Mouse (Mus musculus) MEL (cell line): ENCODE measurements around the gene Map3k12. TPM values are rescaled to one million over a fixed set of nuclear protein-coding genes. Genes with fewer than 3 reads are reported as not detected.

Experiments
- DNase-seq: peaks from one replicate; pipeline ENCODE4 v3.0.0; 2011; ENCODE audit warnings: low read depth, low spot score
- H3K27ac ChIP-seq: 2 replicates; pipeline ENCODE4 v1.5.1; 2012; ENCODE audit warnings: low read depth, mild to moderate bottlenecking, control low read depth, low read length, moderate library complexity; ENCODE audit not compliant: control insufficient read depth
- H3K27me3 ChIP-seq, 2 experiments: fragments of 150-350 bp in 1 of 2; sonication (generic) in 1 of 2; 2 replicates each; pipeline ENCODE4 v1.6.1; 2012; ENCODE audit warnings: low read length in 2 of 2, mild to moderate bottlenecking in 2 of 2, improper control_type of control experiment in 1 of 2, moderate library complexity in 1 of 2; ENCODE audit not compliant: insufficient read depth in 2 of 2, control insufficient read depth in 1 of 2
- H3K36me3 ChIP-seq, 2 experiments: 2 replicates each; pipeline ENCODE4 v1.6.1; 2012 to 2014; ENCODE audit warnings: low read length in 2 of 2, improper control_type of control experiment in 1 of 2, inconsistent platforms in 1 of 2, mild to moderate bottlenecking in 1 of 2; ENCODE audit not compliant: insufficient read depth in 2 of 2, control insufficient read depth in 1 of 2
- H3K4me1 ChIP-seq, 2 experiments: fragments of 150-350 bp in 1 of 2; sonication (generic) in 1 of 2; 2 replicates each; pipeline ENCODE4 v1.6.1; 2012; ENCODE audit warnings: low read length in 2 of 2, improper control_type of control experiment in 1 of 2, mild to moderate bottlenecking in 1 of 2; ENCODE audit not compliant: insufficient read depth in 2 of 2, control insufficient read depth in 1 of 2
- H3K4me3 ChIP-seq, 2 experiments: fragments of 150-350 bp in 1 of 2; sonication (generic) in 1 of 2; 2 replicates each; pipeline ENCODE4 v1.5.1; 2012; ENCODE audit warnings: low read depth in 2 of 2, low read length in 2 of 2, mild to moderate bottlenecking in 2 of 2, moderate library complexity in 2 of 2, control low read depth in 1 of 2, improper control_type of control experiment in 1 of 2; ENCODE audit not compliant: control insufficient read depth in 1 of 2, insufficient read depth in 1 of 2
- H3K79me2 ChIP-seq: 2 replicates; pipeline ENCODE4 v1.6.1; 2012; ENCODE audit warnings: mild to moderate bottlenecking, low read length, moderate library complexity; ENCODE audit not compliant: control insufficient read depth, poor library complexity, insufficient read depth
- H3K9ac ChIP-seq: 2 replicates; pipeline ENCODE4 v1.6.1; 2012; ENCODE audit warnings: low read depth, mild to moderate bottlenecking, control low read depth, low read length, moderate library complexity; ENCODE audit not compliant: control insufficient read depth, poor library complexity, severe bottlenecking
- H3K9me3 ChIP-seq: fragments of 150-350 bp; sonication (generic); replicated peaks from 2 replicates; pipeline ENCODE4 v1.6.1; 2012; ENCODE audit warnings: mild to moderate bottlenecking, low read length, improper control_type of control experiment, moderate library complexity; ENCODE audit not compliant: insufficient read depth
- BHLHE40 ChIP-seq: IDR thresholded peaks from 2 replicates; pipeline ENCODE4 v1.6.1; 2012; ENCODE audit warnings: low read depth, mild to moderate bottlenecking, inconsistent platforms, low read length, improper control_type of control experiment, borderline replicate concordance
- CHD1 ChIP-seq: IDR thresholded peaks from 2 replicates; pipeline ENCODE4 v1.6.1; 2012; ENCODE audit warnings: low read depth, mild to moderate bottlenecking, inconsistent platforms, low read length, improper control_type of control experiment
- CHD2 ChIP-seq: IDR thresholded peaks from 2 replicates; pipeline ENCODE4 v1.6.1; 2011; ENCODE audit warnings: low read length, improper control_type of control experiment
- CTCF ChIP-seq, 3 experiments: IDR thresholded peaks in 2 of 3; conservative IDR thresholded peaks in 1 of 3; 2 replicates each; pipeline ENCODE4 v1.5.1; 2011 to 2012; ENCODE audit warnings: low read length in 3 of 3, low read depth in 2 of 3, mild to moderate bottlenecking in 2 of 3, improper control_type of control experiment in 1 of 3, inconsistent platforms in 1 of 3, mixed read lengths in 1 of 3, moderate library complexity in 1 of 3; ENCODE audit not compliant: control insufficient read depth in 1 of 3, insufficient read depth in 1 of 3, poor library complexity in 1 of 3, severe bottlenecking in 1 of 3
- E2F4 ChIP-seq: IDR thresholded peaks from 2 replicates; pipeline ENCODE4 v1.6.1; 2011; ENCODE audit warnings: low read depth, low read length, improper control_type of control experiment, borderline replicate concordance
- ELF1 ChIP-seq: IDR thresholded peaks from 2 replicates; pipeline ENCODE4 v1.6.1; 2014; ENCODE audit warnings: low read depth, mild to moderate bottlenecking, inconsistent platforms, low read length, improper control_type of control experiment, moderate library complexity
- EP300 ChIP-seq, 2 experiments: IDR thresholded peaks; 2 replicates each; pipeline ENCODE4 v1.6.1; 2011; ENCODE audit warnings: improper control_type of control experiment in 2 of 2, low read length in 2 of 2, low read depth in 1 of 2, mild to moderate bottlenecking in 1 of 2
- GABPA ChIP-seq: IDR thresholded peaks from 2 replicates; pipeline ENCODE4 v1.6.1; 2012; ENCODE audit warnings: low read depth, mild to moderate bottlenecking, inconsistent platforms, low read length, improper control_type of control experiment, moderate library complexity
- HCFC1 ChIP-seq: IDR thresholded peaks from 2 replicates; pipeline ENCODE4 v1.6.1; 2012; ENCODE audit warnings: low read depth, mild to moderate bottlenecking, inconsistent platforms, low read length, improper control_type of control experiment, moderate library complexity
- JUND ChIP-seq: IDR thresholded peaks from 2 replicates; pipeline ENCODE4 v1.6.1; 2011; ENCODE audit warnings: low read depth, mild to moderate bottlenecking, improper control_type of control experiment, low read length
- KAT2A ChIP-seq: conservative IDR thresholded peaks from 2 replicates; pipeline ENCODE4 v1.6.1; 2012; ENCODE audit warnings: low read depth, low read length, improper control_type of control experiment, inconsistent platforms
- MAFK ChIP-seq: IDR thresholded peaks from 2 replicates; pipeline ENCODE4 v1.6.1; 2011; ENCODE audit warnings: low read depth, mild to moderate bottlenecking, low read length, improper control_type of control experiment, borderline replicate concordance
- MAX ChIP-seq: IDR thresholded peaks from 2 replicates; pipeline ENCODE4 v1.6.1; 2011; ENCODE audit warnings: low read length, improper control_type of control experiment
- MAZ ChIP-seq: IDR thresholded peaks from 2 replicates; pipeline ENCODE4 v1.6.1; 2012; ENCODE audit warnings: low read depth, mild to moderate bottlenecking, inconsistent platforms, low read length, improper control_type of control experiment
- MEF2A ChIP-seq: IDR thresholded peaks from 2 replicates; pipeline ENCODE4 v1.6.1; 2014; ENCODE audit warnings: low read depth, mild to moderate bottlenecking, inconsistent platforms, low read length, improper control_type of control experiment; ENCODE audit not compliant: poor library complexity, insufficient replicate concordance, severe bottlenecking; ENCODE audit errors: extremely low read depth
- MXI1 ChIP-seq: IDR thresholded peaks from 2 replicates; pipeline ENCODE4 v1.6.1; 2011; ENCODE audit warnings: mild to moderate bottlenecking, low read depth, low read length, improper control_type of control experiment
- MYB ChIP-seq: IDR thresholded peaks from 2 replicates; pipeline ENCODE4 v1.6.1; 2011; ENCODE audit warnings: mild to moderate bottlenecking, low read depth, low read length, improper control_type of control experiment
- NELFE ChIP-seq: IDR thresholded peaks from 2 replicates; pipeline ENCODE4 v1.6.1; 2011; ENCODE audit warnings: low read depth, low read length, improper control_type of control experiment
- NRF1 ChIP-seq: IDR thresholded peaks from 2 replicates; pipeline ENCODE4 v1.6.1; 2014; ENCODE audit warnings: low read depth, mild to moderate bottlenecking, inconsistent platforms, low read length, improper control_type of control experiment, moderate library complexity; ENCODE audit not compliant: poor library complexity, insufficient read depth, severe bottlenecking
- POLR2A ChIP-seq, 2 experiments: IDR thresholded peaks; 2 replicates each; pipeline ENCODE4 v1.6.1; 2011 to 2012; ENCODE audit warnings: low read length in 2 of 2, mild to moderate bottlenecking in 2 of 2, control low read depth in 1 of 2, improper control_type of control experiment in 1 of 2, low read depth in 1 of 2, moderate library complexity in 1 of 2; ENCODE audit not compliant: control insufficient read depth in 1 of 2, insufficient read depth in 1 of 2, poor library complexity in 1 of 2
- POLR2AphosphoS2 ChIP-seq: IDR thresholded peaks from 2 replicates; pipeline ENCODE4 v1.6.1; 2011; ENCODE audit warnings: low read length, improper control_type of control experiment
- POLR2AphosphoS5 ChIP-seq: IDR thresholded peaks from 2 replicates; pipeline ENCODE4 v1.6.1; 2012; ENCODE audit warnings: low read depth, borderline replicate concordance, mild to moderate bottlenecking, inconsistent platforms, low read length, moderate library complexity, mixed read lengths
- RAD21 ChIP-seq: IDR thresholded peaks from 2 replicates; pipeline ENCODE4 v1.6.1; 2011; ENCODE audit warnings: mild to moderate bottlenecking, low read depth, low read length, improper control_type of control experiment
- RCOR1 ChIP-seq: IDR thresholded peaks from 2 replicates; pipeline ENCODE4 v1.6.1; 2012; ENCODE audit warnings: low read depth, mild to moderate bottlenecking, inconsistent platforms, low read length, improper control_type of control experiment
- SIN3A ChIP-seq: IDR thresholded peaks from 2 replicates; pipeline ENCODE4 v1.6.1; 2012; ENCODE audit warnings: low read length, improper control_type of control experiment, inconsistent platforms
- SMC3 ChIP-seq: IDR thresholded peaks from 2 replicates; pipeline ENCODE4 v1.6.1; 2011; ENCODE audit warnings: low read depth, low read length, improper control_type of control experiment
- TBP ChIP-seq: IDR thresholded peaks from 2 replicates; pipeline ENCODE4 v1.8.0; 2011; ENCODE audit warnings: low read depth, low read length, improper control_type of control experiment
- UBTF ChIP-seq: IDR thresholded peaks from 2 replicates; pipeline ENCODE4 v1.6.1; 2012; ENCODE audit warnings: low read depth, mild to moderate bottlenecking, inconsistent platforms, low read length, improper control_type of control experiment, moderate library complexity, borderline replicate concordance; ENCODE audit not compliant: insufficient read depth
- USF1 ChIP-seq: IDR thresholded peaks from 2 replicates; pipeline ENCODE4 v1.6.1; 2014; ENCODE audit warnings: low read depth, mild to moderate bottlenecking, inconsistent platforms, low read length, improper control_type of control experiment, moderate library complexity
- USF2 ChIP-seq, 2 experiments: IDR thresholded peaks; 2 replicates each; pipeline ENCODE4 v1.6.1; 2011 to 2012; ENCODE audit warnings: improper control_type of control experiment in 2 of 2, low read length in 2 of 2, borderline replicate concordance in 1 of 2, inconsistent platforms in 1 of 2, low read depth in 1 of 2, mild to moderate bottlenecking in 1 of 2; ENCODE audit not compliant: insufficient read depth in 1 of 2
- ZC3H11A ChIP-seq: IDR thresholded peaks from 2 replicates; pipeline ENCODE4 v1.6.1; 2012; ENCODE audit warnings: low read depth, mild to moderate bottlenecking, inconsistent platforms, low read length, improper control_type of control experiment
- ZKSCAN1 ChIP-seq: IDR thresholded peaks from 2 replicates; pipeline ENCODE4 v1.6.1; 2012; ENCODE audit warnings: low read depth, mild to moderate bottlenecking, inconsistent platforms, low read length, improper control_type of control experiment, moderate library complexity
- ZMIZ1 ChIP-seq: IDR thresholded peaks from 2 replicates; pipeline ENCODE4 v1.6.1; 2012; ENCODE audit warnings: low read depth, mild to moderate bottlenecking, inconsistent platforms, low read length, improper control_type of control experiment, moderate library complexity
- ZNF384 ChIP-seq: IDR thresholded peaks from 2 replicates; pipeline ENCODE4 v1.6.1; 2012; ENCODE audit warnings: low read depth, mild to moderate bottlenecking, inconsistent platforms, low read length, improper control_type of control experiment
- polyA plus RNA-seq, 2 experiments: library from polyadenylated mRNA; stranded (reverse) in 1 of 2; unstranded in 1 of 2; fragments of >175 nt in 1 of 2; fragments of >200 nt in 1 of 2; gene quantifications; 2 replicates each; pipeline versions ENCODE4 v1.2.1 to v1.2.4; 2012; ENCODE audit warnings: low replicate concordance in 2 of 2, low read depth in 1 of 2; ENCODE audit not compliant: insufficient read length in 2 of 2, insufficient read depth in 1 of 2, missing spikeins in 1 of 2
- total RNA-seq: library from RNA; depleted of rRNA; stranded (reverse); fragments of 300-350 nt; gene quantifications from 2 replicates; pipeline ENCODE4 v1.2.3, GENCODE M21; 2012

Gene Map3k12
- total and polyA plus RNA-seq, 3 experiments, result 1.7 to 2.8 TPM; not detected in 1

- Histone ChIP-seq H3K36me3 (peaks cover 0 to 16% of the 10 kb centered on the region in 2 experiments; a peak in 2 of 4 replicates), H3K4me1 (peaks cover 5 to 20% of the 10 kb centered on the region in 2 experiments; a peak in 3 of 4 replicates), H3K9me3 (no peaks in the 10 kb centered on the region), H3K79me2 (peaks cover 17% of the 10 kb centered on the region), H3K27me3 (no peaks in the 10 kb centered on the region), H3K4me3 (peak within 1 kb of the TSS; percentile 78 to 80), H3K27ac (peak within 1 kb of the TSS; percentile 95), H3K9ac (peak within 1 kb of the TSS; percentile 86)
- peak; percentile 100 for DNase-seq
- TF ChIP-seq MEF2A (no peak), ZNF384 (peak; percentile 98), USF1 (peak; percentile 53; the same call in 1 of the 2 replicates), HCFC1 (peak; percentile 91), NELFE (peak; percentile 90), BHLHE40 (no peak), MAX (peak; percentile 80), MAFK (no peak), SMC3 (no peak), SIN3A (peak; percentile 76), MAZ (peak; percentile 1), E2F4 (peak; percentile 93), JUND (no peak), MYB (no peak; the same call in 1 of the 2 replicates), CHD2 (no peak), POLR2AphosphoS2 (peak; percentile 76; the same call in 1 of the 2 replicates), USF2 (IDR thresholded peaks at IDR 0.05; ENCODE audit: borderline replicate concordance in 1 of 2, insufficient read depth in 1 of 2, low read depth in 1 of 2, low read length in 2 of 2) (no peak), EP300 (IDR thresholded peaks at IDR 0.05; ENCODE audit: low read depth in 1 of 2, low read length in 2 of 2) (0 out of 4 replicates have a peak, but pooled peaks of 1 of the 2 experiments have one; percentile 10), RAD21 (no peak), ZKSCAN1 (no peak), POLR2A (IDR thresholded peaks at IDR 0.05; ENCODE audit: control insufficient read depth in 1 of 2, insufficient read depth in 1 of 2, low read depth in 1 of 2, low read length in 2 of 2, poor library complexity in 1 of 2) (peak; percentile 94 to 98; a peak in 3 of 4 replicates), ELF1 (peak; percentile 85), MXI1 (peak; percentile 54), CTCF (IDR thresholded peaks at IDR 0.05 in 2 of 3, conservative IDR thresholded peaks at IDR 0.05 in 1 of 3; ENCODE audit: control insufficient read depth in 1 of 3, insufficient read depth in 1 of 3, low read depth in 2 of 3, low read length in 3 of 3, poor library complexity in 1 of 3, severe bottlenecking in 1 of 3) (no peak), RCOR1 (no peak), CHD1 (no peak; the same call in 1 of the 2 replicates), ZMIZ1 (peak; percentile 91), KAT2A (peak; percentile 86), ZC3H11A (no peak), NRF1 (peak; percentile 87), POLR2AphosphoS5 (peak; percentile 79; the same call in 1 of the 2 replicates), GABPA (no peak), TBP (peak; percentile 91), UBTF (0 out of 2 replicates have a peak, but pooled peaks have one; percentile 22)
Observed at GRCm38 (mm10) chr15:102517976-102518858, 1.4 kb upstream of the Map3k12 start, which contains the start of gene Tarbp2. TSS of gene Tarbp2 (plus strand) at chr15:102518192.
